Comparison of ENCODE assay signal across 9 mouse cellular contexts in genomic region chr12:109067561-109068135, GRCm38 (mm10). TPM values are rescaled to one million over a fixed set of nuclear protein-coding genes. Genes with fewer than 3 reads are reported as not detected.
A peak's percentile ranks its signal among the peaks of the same experiment; 100 is the strongest.
DNase-seq lines count a peak whose midpoint lies in the region; ATAC-seq and TF ChIP-seq lines count a peak whose summit lies in the region.
"Had no signal": no experiment of that assay in that cellular context is flagged by ENCODE, and none has a peak within 500 bp of the region (broad histone marks: within the 10 kb centered on the region; RNA-seq: fewer than 3 reads in every experiment).

No protein-coding gene starts in this region.

- H3K4me2 ChIP-seq in forebrain, postnatal 0 days (ENCODE audit: low read depth) = peak overlapping the region; percentile 90

- H3K36me3 ChIP-seq in heart, embryonic 10.5 days = no peaks in the 10 kb centered on the region
- no peaks in the 10 kb centered on the region for H3K36me3 ChIP-seq in forebrain, postnatal 0 days (ENCODE audit: insufficient read depth)

- peaks cover 60% of the 10 kb centered on the region for H3K27me3 ChIP-seq in heart, embryonic 10.5 days (ENCODE audit: insufficient read depth, poor library complexity, severe bottlenecking)
- no peaks in the 10 kb centered on the region for H3K27me3 ChIP-seq in forebrain, postnatal 0 days (ENCODE audit: insufficient read depth, low read length)

- peak overlapping the region; percentile 71 for H3K4me3 ChIP-seq in heart, embryonic 10.5 days
- H3K4me3 ChIP-seq in forebrain, postnatal 0 days (ENCODE audit: low read depth, low read length) = peak overlapping the region; percentile 71

- peak; percentile 92 for ATAC-seq in forebrain, postnatal 0 days
- ATAC-seq: Patski had no signal

- H3K9me3 ChIP-seq in heart, embryonic 10.5 days = no peaks in the 10 kb centered on the region
- H3K9me3 ChIP-seq in forebrain, postnatal 0 days (ENCODE audit: low read length) = no peaks in the 10 kb centered on the region

- peak overlapping the region; percentile 76 for H3K9ac ChIP-seq in forebrain, postnatal 0 days

- peaks cover 18% of the 10 kb centered on the region for H3K4me1 ChIP-seq in heart, embryonic 10.5 days
- peaks cover 9% of the 10 kb centered on the region; the same call in 1 of the 2 replicates for H3K4me1 ChIP-seq in forebrain, postnatal 0 days (ENCODE audit: insufficient read depth)

- WGBS in heart, embryonic 10.5 days = 9% methylated on average over 59 of the region's 59 CpGs
- 8% methylated on average over 49 of the region's 59 CpGs for WGBS in forebrain, postnatal 0 days

- TF ChIP-seq CTCF in forebrain, postnatal 0 days (IDR thresholded peaks at IDR 0.05; ENCODE audit: low read depth) = no peak

- DNase-seq in heart, embryonic 10.5 days (ENCODE audit: low spot score) = no peak
- no peak for DNase-seq in heart, adult 11 months
- DNase-seq in adrenal gland, postnatal 14 days = peak; percentile 75
- DNase-seq in forebrain, postnatal 0 days = peak; percentile 68
- DNase-seq in kidney, postnatal 10 days = peak; percentile 68
- peak; percentile 24 for DNase-seq in lung, postnatal 10 days
- DNase-seq in right cerebral cortex, adult 2 months (ENCODE audit: low spot score in 2 of 2) = peak; percentile 31 to 42
- DNase-seq in cerebellum, adult 18-20 months = no peak

- H3K27ac ChIP-seq in heart, embryonic 10.5 days = peak overlapping the region; percentile 90
- H3K27ac ChIP-seq in forebrain, postnatal 0 days (ENCODE audit: low read depth, low read length) = peak overlapping the region; percentile 69

RNA-seq across cellular contexts. Expression of gene Begain, which starts 0.4 kb away (rescaled TPM):
- polyA plus RNA-seq in heart, embryonic 10.5 days (2016; fragmentation: Nextera tagmentation; extraction: Ambion mirVana) = 1.2 and 3.2 TPM in 2 replicates
- total RNA-seq in adrenal gland, postnatal 14 days (2021) = 5.8 and 8.3 TPM in 2 replicates
- 50.2 and 61.2 TPM in 2 replicates for total RNA-seq in forebrain, postnatal 0 days (2014; rRNA removed)
- 20.8 and 25.9 TPM in 2 replicates for polyA plus RNA-seq in forebrain, postnatal 0 days (2015; fragmentation: Nextera tagmentation; extraction: Ambion mirVana)

Comparison
In these comparisons a context has a peak if more than half of its experiments do, and no peak if none do; other contexts are left out.
1. DNase-seq: peak in adrenal gland, postnatal 14 days (single experiment), forebrain, postnatal 0 days (single experiment), kidney, postnatal 10 days (single experiment), lung, postnatal 10 days (single experiment) and right cerebral cortex, adult 2 months (2 of 2); none in heart, embryonic 10.5 days (single experiment), heart, adult 11 months (single experiment) and cerebellum, adult 18-20 months (0 of 2).